ENCODE assay signal across 8 mouse cellular contexts in the genomic region with DNA sequence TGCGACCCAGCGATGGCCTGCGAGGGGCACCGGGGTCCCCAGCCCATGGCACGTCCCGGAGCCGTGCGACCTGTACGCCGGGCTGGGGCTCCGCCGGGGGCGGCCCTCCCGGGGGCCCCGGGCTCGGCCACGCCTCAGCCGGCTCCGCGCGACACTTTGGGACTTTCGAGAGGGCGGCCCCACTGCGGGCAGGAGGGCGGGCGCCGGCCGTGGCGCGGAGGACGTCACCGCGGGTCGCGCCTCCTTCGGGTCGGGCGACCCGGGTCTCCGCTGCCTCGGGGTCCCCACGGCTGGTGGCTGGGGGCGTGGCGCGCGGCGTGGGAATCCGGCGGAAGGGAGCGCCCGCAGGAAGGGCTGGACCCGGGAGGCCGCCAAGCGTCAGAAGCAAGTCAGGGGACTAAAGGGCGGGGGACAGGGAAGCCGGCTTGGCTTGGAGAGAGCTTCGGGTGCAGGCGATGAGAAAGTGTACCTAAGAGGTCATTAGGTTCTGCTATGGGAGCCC.
DNase-seq lines count a peak whose midpoint lies in the region; ATAC-seq and TF ChIP-seq lines count a peak whose summit lies in the region.

No protein-coding gene starts in this region.

- under 1% methylated on average over 53 of the region's 58 CpGs for WGBS in forebrain, embryonic 14.5 days
- WGBS in liver, embryonic 16.5 days (ENCODE audit: insufficient replicate concordance): 2% methylated on average over 56 of the region's 58 CpGs

- peak; percentile 11 for DNase-seq in adrenal gland, postnatal 14 days
- no peak for DNase-seq in adrenal gland, adult (ENCODE audit: inconsistent age in 2 of 2, low spot score in 1 of 2)
- peak; percentile 26 to 32 for DNase-seq in left cerebral cortex, adult 2 months (ENCODE audit: extremely low spot score in 1 of 2, low spot score in 2 of 2)
- no peak for DNase-seq in left cerebral cortex, postnatal 14 days (ENCODE audit: low spot score in 2 of 2)
- DNase-seq in forebrain, embryonic 14.5 days (ENCODE audit: low spot score): peak; percentile 6
- DNase-seq in spleen, adult 18-20 months: no peak
- no peak for DNase-seq in adipocyte (ENCODE audit: low spot score)

- peak; percentile 79 for ATAC-seq in forebrain, embryonic 14.5 days
- ATAC-seq in liver, embryonic 16.5 days (ENCODE audit: low read depth): no peak

- no peaks in the 10 kb centered on the region for H3K36me3 ChIP-seq in forebrain, embryonic 14.5 days (ENCODE audit: control insufficient read depth, insufficient read depth, low read length)
- H3K36me3 ChIP-seq in liver, embryonic 16.5 days (ENCODE audit: control insufficient read depth, insufficient read depth): no peaks in the 10 kb centered on the region

- H3K27me3 ChIP-seq in forebrain, embryonic 14.5 days (replicated peaks; ENCODE audit: control insufficient read depth, insufficient read depth, low read length): peaks cover 27% of the 10 kb centered on the region
- peaks cover 17% of the 10 kb centered on the region for H3K27me3 ChIP-seq in liver, embryonic 16.5 days (ENCODE audit: control insufficient read depth, insufficient read depth, low read depth, low read length)

- no peaks in the 10 kb centered on the region for H3K4me1 ChIP-seq in forebrain, embryonic 14.5 days (ENCODE audit: control insufficient read depth, insufficient read depth, low read length)
- H3K4me1 ChIP-seq in liver, embryonic 16.5 days (ENCODE audit: control insufficient read depth, low read depth, low read length): no peaks in the 10 kb centered on the region

- H3K4me3 ChIP-seq in left cerebral cortex, adult 2 months: peak overlapping the region; percentile 67
- H3K4me3 ChIP-seq in forebrain, embryonic 14.5 days (ENCODE audit: low read depth, low read length): peak overlapping the region; percentile 62
- H3K4me3 ChIP-seq in liver, embryonic 16.5 days (ENCODE audit: low read depth, low read length): peak overlapping the region; percentile 34

- H3K9me3 ChIP-seq in forebrain, embryonic 14.5 days (replicated peaks; ENCODE audit: control insufficient read depth, low read length): no peaks in the 10 kb centered on the region
- no peaks in the 10 kb centered on the region for H3K9me3 ChIP-seq in liver, embryonic 16.5 days (replicated peaks; ENCODE audit: control insufficient read depth, low read length)

- peak overlapping the region; percentile 99 for H3K4me2 ChIP-seq in forebrain, embryonic 14.5 days (ENCODE audit: low read length)
- H3K4me2 ChIP-seq in liver, embryonic 16.5 days (ENCODE audit: low read depth, low read length): peak overlapping the region; percentile 50

- intact Hi-C loops in left cerebral cortex, adult 2 months (cut with DNase I): loop anchor here (5.0 kb wide), 1 partner anchor 33 kb away; no protein-coding TSS in a partner anchor
- intact Hi-C loops in left cerebral cortex, postnatal 14 days (cut with DNase I): loop anchor here (5.0 kb wide), 1 partner anchor 47 kb away; no protein-coding TSS in a partner anchor

- no peak for TF ChIP-seq CTCF in left cerebral cortex, adult 2 months (IDR thresholded peaks at IDR 0.05)

- H3K9ac ChIP-seq in forebrain, embryonic 14.5 days (ENCODE audit: low read length): peak overlapping the region; percentile 60
- no peak overlapping the region for H3K9ac ChIP-seq in liver, embryonic 16.5 days (ENCODE audit: low read depth, low read length)

- H3K27ac ChIP-seq in left cerebral cortex, adult 2 months: peak overlapping the region; percentile 36; the same call in 1 of the 2 replicates
- H3K27ac ChIP-seq in forebrain, embryonic 14.5 days (ENCODE audit: low read depth, low read length): no peak overlapping the region
- no peak overlapping the region for H3K27ac ChIP-seq in liver, embryonic 16.5 days (ENCODE audit: low read length)

Comparison
In these comparisons a context has a peak if more than half of its experiments do, and no peak if none do; other contexts are left out.
1. DNase-seq: peak in adrenal gland, postnatal 14 days (single experiment), left cerebral cortex, adult 2 months (2 of 2) and forebrain, embryonic 14.5 days (single experiment); none in adrenal gland, adult (0 of 2), left cerebral cortex, postnatal 14 days (0 of 2), spleen, adult 18-20 months (0 of 2) and adipocyte (single experiment).
2. Peak in every context shown above with its lines, with median percentiles within 50 percentile points of each other: H3K4me3 ChIP-seq.